Mouse (Mus musculus): ENCODE data around the gene Col4a1.

The Col4a1 gene

DNA sequence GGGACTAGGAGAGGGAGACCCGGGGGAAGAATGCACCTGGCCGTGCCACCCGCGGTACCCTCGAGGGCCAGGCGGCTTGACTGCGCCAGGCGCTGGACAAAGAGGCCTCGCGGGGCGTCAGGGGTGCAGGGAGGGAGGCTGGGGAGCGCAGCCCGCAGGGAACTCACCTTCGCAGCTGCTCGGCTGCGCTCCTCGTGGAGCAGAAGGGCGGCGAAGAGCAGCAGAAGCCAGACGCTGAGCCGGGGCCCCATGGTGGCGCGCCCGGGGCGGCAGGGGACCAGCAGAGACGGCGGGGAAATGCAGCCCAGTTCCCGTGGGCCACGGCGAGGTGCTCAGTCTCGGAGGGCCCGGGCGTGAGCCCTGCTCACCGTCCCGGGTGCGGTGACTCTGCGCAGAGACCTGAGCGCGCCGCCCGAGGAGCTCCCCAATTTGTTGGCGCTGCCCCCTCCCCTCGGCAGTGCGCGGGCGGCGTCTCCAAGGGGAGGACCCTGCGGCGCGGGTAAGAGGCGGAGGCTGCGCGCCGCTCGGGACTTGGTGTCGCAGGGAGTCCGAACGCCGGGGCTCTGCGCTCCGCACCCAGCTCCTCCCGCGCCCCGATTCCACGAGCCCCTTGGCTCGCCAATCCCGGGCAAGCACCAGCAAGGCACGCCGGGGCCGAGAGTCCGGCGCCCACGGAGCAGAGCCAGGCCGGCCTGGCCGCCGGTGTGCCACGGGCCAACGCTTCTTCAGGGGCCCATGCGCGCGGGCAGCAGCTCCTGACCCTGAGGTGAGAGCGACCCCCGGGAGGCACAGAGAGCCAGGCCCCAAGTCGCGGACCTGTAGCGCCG, at the start of gene Col4a1, which contains the start of gene Col4a2:
Col4a1 (minus strand) TSS at position 478 of the 827 bp plus-strand sequence.
Col4a2 (plus strand) TSS at position 457 of the 827 bp plus-strand sequence.
- DNase-seq (ENCODE audit: low spot score): peak; percentile 81

- no peak for DNase-seq (ENCODE audit: low spot score)
Observed at GRCm38 (mm10) chr8:11361546-11362277, 49.1 kb upstream of the Col4a1 start.

DNA sequence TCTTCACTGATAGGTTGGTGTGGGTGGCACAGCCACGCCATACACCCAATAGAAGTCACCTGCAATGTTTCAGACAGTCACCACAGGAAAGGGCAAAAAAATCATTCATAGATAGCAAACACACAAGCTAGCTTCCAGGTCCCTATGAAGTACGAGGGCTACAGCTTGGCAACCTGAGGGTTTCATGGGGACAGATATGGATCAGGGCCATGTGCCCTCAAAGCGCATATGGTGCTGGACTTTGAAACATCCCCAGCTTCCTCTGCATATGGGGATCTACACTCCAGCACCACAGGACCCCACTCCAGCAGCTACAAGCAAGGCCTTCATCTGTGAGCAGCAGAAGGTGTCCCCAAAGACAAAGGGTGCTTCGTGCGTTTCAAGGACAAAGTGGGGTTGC, 47.2 kb upstream of the Col4a1 start:
- DNase-seq (ENCODE audit: low spot score): no peak

DNA sequence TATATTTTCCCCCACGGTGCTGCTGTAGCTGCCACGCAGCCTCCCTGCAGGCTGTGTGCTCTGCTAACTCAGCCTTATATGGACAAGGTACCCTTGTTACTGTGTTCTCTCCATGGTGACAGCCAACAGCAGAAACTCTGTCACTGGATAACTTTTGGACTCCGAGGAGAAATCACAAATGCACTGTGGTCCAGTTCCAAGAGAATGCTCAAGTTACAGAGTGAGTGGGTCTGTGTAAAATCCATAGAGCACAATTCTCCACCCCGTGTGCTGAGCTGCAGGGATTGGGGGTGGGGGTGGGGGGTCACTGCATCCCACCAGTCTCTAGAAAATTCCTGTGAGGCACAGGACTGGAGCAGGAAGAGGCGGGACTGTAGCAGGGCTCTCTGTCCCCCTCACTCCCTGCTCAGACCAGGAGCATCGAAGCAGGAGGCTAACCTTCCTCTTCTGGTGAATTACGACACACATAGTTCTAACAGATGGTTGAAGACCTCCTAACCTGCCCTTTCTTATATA, 45.4 kb upstream of the Col4a1 start:
- peak; percentile 34 for DNase-seq (ENCODE audit: low spot score)

DNA sequence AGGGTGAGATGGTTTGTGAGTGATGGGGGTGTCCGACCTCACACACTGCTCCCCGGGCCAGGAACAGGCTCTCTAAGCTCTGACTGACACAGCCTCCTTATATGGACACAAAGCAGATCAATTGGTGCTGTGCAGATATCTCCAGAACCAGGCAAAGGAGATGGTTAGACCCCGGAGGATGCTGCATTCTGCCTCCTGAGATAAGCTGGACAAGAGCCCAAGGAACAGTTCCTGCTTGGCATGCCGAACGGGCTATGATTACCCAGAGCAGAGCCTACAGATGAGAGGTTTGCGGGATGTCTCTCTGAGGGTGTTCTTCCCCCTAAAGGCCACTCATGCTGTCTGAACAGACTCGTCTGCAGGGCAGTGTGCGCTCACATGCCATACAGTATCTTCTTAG, 44.1 kb upstream of the Col4a1 start:
- DNase-seq (ENCODE audit: low spot score): no peak

DNA sequence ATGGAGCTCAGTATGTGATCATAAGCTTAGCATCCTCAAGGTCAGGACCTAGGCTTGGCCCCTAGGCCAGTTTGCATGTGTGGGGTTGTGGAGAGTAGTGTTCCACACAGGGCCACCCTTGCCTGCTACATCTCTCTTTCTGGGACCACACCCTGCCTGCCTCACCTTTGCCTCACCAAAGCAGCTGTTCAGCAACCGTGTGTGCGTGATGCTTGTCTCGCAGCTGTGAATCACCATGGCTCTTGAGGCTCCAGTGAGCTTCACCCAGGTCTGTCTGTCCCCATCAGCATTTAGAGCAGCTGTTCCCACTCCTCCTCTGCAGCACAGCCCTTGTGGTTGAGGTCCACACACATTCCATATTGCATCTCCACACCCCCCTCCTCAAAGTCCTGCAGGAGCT, 43.3 kb upstream of the Col4a1 start:
- DNase-seq (ENCODE audit: low spot score): no peak

- no peak for DNase-seq (ENCODE audit: low spot score)
Observed at GRCm38 (mm10) chr8:11354800-11355451, 42.3 kb upstream of the Col4a1 start.

- DNase-seq (ENCODE audit: low spot score): no peak
Observed at GRCm38 (mm10) chr8:11352514-11352913, 39.9 kb upstream of the Col4a1 start.

DNA sequence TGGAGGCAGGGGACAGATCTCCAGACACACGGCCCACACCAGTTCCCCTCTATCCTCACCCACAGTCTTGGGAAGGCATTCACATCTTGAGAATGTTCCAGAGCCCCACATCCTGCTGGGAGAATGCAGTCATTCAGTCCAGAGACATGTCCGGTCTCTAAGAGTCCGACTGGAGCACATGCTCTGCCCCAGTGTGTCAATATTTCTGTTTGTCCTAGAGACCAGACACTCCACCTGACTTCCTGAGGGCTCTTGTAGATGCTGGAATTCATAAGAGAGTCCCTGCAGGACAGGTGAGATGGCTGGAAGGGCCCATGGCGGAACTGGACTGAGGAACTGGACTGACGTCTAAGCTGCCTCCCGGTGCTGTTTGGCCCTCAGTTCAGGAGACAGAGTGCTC, 38.7 kb upstream of the Col4a1 start:
- no peak for DNase-seq (ENCODE audit: low spot score)

GRCm38 (mm10) chr8:11348622-11349021, 36.0 kb upstream of the Col4a1 start:
- no peak for DNase-seq (ENCODE audit: low spot score)

GRCm38 (mm10) chr8:11347699-11348098, 35.1 kb upstream of the Col4a1 start:
- no peak for DNase-seq (ENCODE audit: low spot score)

DNA sequence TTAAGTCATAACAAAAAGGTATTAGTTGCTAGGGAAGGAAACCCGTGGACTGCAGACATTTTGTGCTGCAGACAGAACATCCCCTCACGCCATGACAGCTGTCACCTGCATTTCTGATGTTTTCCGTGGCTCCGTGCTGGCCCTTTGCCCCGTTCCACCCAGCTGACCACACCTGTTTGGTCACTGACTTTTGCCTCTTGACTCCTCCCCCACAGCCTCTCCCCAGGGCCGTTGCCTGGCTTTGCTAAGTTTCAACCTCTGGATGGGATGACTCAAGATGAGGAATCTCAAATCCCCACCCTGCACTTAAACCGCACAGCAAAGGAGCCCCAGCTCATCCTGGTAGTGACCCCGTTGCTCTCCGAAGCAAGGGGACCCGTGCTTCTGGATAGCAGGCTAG, 33.6 kb upstream of the Col4a1 start:
- no peak for DNase-seq (ENCODE audit: low spot score)

GRCm38 (mm10) chr8:11344459-11344858, 31.8 kb upstream of the Col4a1 start:
- no peak for DNase-seq (ENCODE audit: low spot score)

GRCm38 (mm10) chr8:11341111-11341566, 28.5 kb upstream of the Col4a1 start:
- DNase-seq (ENCODE audit: low spot score): no peak

DNA sequence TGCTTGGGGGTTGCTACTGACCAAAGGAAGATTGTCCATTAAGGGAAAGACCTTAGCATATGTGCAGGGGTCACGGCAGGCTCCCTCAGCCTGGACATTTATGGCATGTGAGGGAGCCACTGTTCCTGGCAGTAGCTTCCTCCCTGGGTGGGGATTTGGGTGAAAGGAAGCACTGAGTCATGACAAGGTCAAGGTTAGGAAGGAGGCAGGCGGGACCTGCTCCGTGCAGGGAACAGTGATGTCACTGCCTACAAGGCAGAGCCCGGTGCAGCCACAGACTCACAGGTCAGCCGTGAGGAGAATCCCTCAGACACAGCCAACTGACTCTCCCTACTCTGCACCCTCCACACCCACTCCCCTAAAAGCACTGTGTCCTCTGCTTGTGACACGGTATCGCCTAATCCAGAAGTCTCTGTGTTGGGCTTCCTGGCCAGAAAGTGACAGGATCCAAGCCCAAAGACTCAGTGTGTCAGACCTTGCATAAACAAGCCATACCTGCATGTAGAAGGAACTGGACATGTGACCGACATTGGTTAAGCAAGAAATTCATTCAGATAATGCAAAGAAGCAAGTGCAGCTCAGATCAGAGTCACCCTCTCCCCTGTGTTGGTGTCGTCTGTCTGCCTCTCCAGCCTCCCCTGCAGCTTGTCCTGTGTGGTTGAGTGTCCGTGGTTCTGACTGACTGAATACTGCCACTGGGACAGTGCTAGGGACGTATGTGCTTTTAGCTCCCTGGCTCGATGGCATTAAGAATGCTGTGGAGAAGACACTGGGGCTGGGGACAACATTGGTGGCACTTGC, 27.9 kb upstream of the Col4a1 start:
- DNase-seq (ENCODE audit: low spot score): no peak

- DNase-seq (ENCODE audit: low spot score): no peak
Observed at GRCm38 (mm10) chr8:11338507-11338906, 25.9 kb upstream of the Col4a1 start.

GRCm38 (mm10) chr8:11337642-11338041, 25.0 kb upstream of the Col4a1 start:
- no peak for DNase-seq (ENCODE audit: low spot score)

- DNase-seq (ENCODE audit: low spot score): no peak
Observed at GRCm38 (mm10) chr8:11336346-11336745, 23.7 kb upstream of the Col4a1 start.

- no peak for DNase-seq (ENCODE audit: low spot score)
Observed at GRCm38 (mm10) chr8:11335238-11335637, 22.6 kb upstream of the Col4a1 start.

- DNase-seq (ENCODE audit: low spot score): no peak
Observed at GRCm38 (mm10) chr8:11334493-11334892, 21.9 kb upstream of the Col4a1 start.

DNA sequence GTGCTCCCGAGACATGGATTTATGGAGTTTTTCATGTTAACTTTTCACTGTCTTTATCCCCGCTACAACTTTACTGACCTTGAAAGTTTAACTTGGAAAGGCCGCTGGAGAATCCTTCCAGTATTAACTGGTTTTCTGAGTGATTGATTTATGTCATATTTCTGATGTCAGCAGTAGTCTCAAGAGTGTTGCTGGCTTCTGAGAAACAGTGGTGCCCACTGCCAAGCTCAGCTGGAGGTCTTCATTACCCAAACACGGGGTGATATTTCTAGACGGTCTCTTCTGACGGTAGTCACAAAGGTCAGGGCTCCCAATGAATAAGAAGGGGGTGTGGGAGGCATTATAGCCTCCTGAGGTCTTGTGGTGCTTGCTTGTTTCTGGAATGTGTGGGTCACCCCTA, 21.1 kb upstream of the Col4a1 start:
- DNase-seq (ENCODE audit: low spot score): no peak

DNA sequence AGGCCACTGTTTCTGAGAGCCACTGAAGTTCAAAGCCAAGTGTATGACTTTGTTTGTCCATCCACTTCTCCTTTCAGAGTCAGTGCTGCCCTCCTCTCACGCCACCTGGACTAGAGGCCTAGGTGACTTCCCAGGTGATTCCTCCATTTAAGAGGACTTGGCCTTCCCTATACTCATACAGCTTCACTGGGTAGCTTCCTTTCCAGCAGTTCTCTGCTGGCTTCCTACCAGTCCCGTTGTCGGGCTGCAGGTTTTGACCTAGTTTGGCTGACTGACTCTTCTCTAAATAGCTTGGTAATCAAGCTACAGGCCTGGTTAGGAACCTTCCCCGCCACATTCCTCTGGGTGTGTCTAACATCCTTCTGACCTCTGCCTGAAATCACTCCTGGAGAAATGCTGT, 18.9 kb upstream of the Col4a1 start:
- no peak for DNase-seq (ENCODE audit: low spot score)

Measured in embryo, embryonic 10.5 days (tissue).